Mouse (Mus musculus) heart, embryonic 11.5 days (tissue): ENCODE measurements around the gene Fam83c. TPM values are rescaled to one million over a fixed set of nuclear protein-coding genes. Genes with fewer than 3 reads are reported as not detected.

Source experiments
- ATAC-seq: fragments of 200-750 bp; cut with Nextera tagmentation; replicated peaks from 2 replicates; pipeline ENCODE4 v1.8.0; 2017; ENCODE audit warnings: moderate library complexity; ENCODE audit not compliant: insufficient number of reproducible peaks, low FRiP score, low TSS enrichment
- H3K27ac ChIP-seq: fragments of 300-500 bp; sonication (generic); 2 replicates; pipeline ENCODE4 v1.5.1; 2014; ENCODE audit warnings: mild to moderate bottlenecking, low read depth, low read length
- H3K27me3 ChIP-seq: fragments of 300-500 bp; sonication (generic); 2 replicates; pipeline ENCODE4 v1.6.1; 2014; ENCODE audit warnings: mild to moderate bottlenecking, low read length, mixed read lengths; ENCODE audit not compliant: control insufficient read depth, insufficient read depth
- H3K36me3 ChIP-seq: fragments of 300-500 bp; sonication (generic); 2 replicates; pipeline ENCODE4 v1.6.1; 2014; ENCODE audit warnings: mild to moderate bottlenecking, low read length, moderate library complexity, mixed read lengths; ENCODE audit not compliant: control insufficient read depth, insufficient read depth
- H3K4me1 ChIP-seq: fragments of 300-500 bp; sonication (generic); 2 replicates; pipeline ENCODE4 v1.6.1; 2014; ENCODE audit warnings: low read length; ENCODE audit not compliant: control insufficient read depth, insufficient read depth
- H3K4me2 ChIP-seq: fragments of 300-500 bp; sonication (generic); 2 replicates; pipeline ENCODE4 v1.6.1; 2014; ENCODE audit warnings: mild to moderate bottlenecking, moderate library complexity
- H3K4me3 ChIP-seq: fragments of 300-500 bp; sonication (generic); 2 replicates; pipeline ENCODE4 v1.5.1; 2014; ENCODE audit warnings: low read depth, low read length
- H3K9ac ChIP-seq: fragments of 300-500 bp; sonication (generic); 2 replicates; pipeline ENCODE4 v1.6.1; 2014; ENCODE audit warnings: mild to moderate bottlenecking, low read depth, low read length, moderate library complexity
- H3K9me3 ChIP-seq: fragments of 300-500 bp; sonication (generic); replicated peaks from 2 replicates; pipeline ENCODE4 v1.6.1; 2016; ENCODE audit warnings: low read length; ENCODE audit not compliant: control insufficient read depth
- WGBS: fragments of 180-500 bp; shearing (Covaris S2); extraction: QIAGEN DNeasy Blood & Tissue Kit; methylation state at CpG from one replicate; pipeline ENCODE4 v1.1.7; 2014; ENCODE audit not compliant: insufficient replicate concordance; 5-methylcytosine and 5-hydroxymethylcytosine counted together
- polyA plus RNA-seq: library from polyadenylated mRNA; unstranded; fragments of >200 nt; fragmentation: Nextera tagmentation; extraction: Ambion mirVana; gene quantifications from 2 replicates; pipeline ENCODE4 v1.2.1, GENCODE M21; 2014

The Fam83c gene
- polyA plus RNA-seq, 1 experiment from 2014 or later, result 0.06 TPM

GRCm38 (mm10) chr2:155777688-155777985, 57.0 kb downstream of the Fam83c start:
- Histone ChIP-seq H3K4me1 (peaks cover 3% of the 10 kb centered on the region; the same call in 1 of the 2 replicates), H3K36me3 (no peaks in the 10 kb centered on the region)
- WGBS, result 77% methylated on average over 4 of the region's 4 CpGs

More at GRCm38 (mm10) chr2:155777688-155777985, 57.0 kb downstream of the Fam83c start:
- no peak overlapping the region for H3K4me3 ChIP-seq
- peaks cover 46% of the 10 kb centered on the region for H3K27me3 ChIP-seq
- no peak overlapping the region for H3K27ac ChIP-seq
- H3K9ac ChIP-seq, result no peak overlapping the region
- no peak overlapping the region for H3K4me2 ChIP-seq
- no peaks in the 10 kb centered on the region for H3K9me3 ChIP-seq
- no peak for ATAC-seq

Other genes with a start within 250 kb of the Fam83c start
- gene Gss, start 242.0 kb downstream of the Fam83c start, polyA plus RNA-seq, result 21.4 and 23.6 TPM in 2 replicates
- 13.0 and 13.6 TPM in 2 replicates for gene Myh7b, start 223.6 kb downstream of the Fam83c start, polyA plus RNA-seq
- 92.4 and 102 TPM in 2 replicates for gene Trpc4ap, start 142.5 kb downstream of the Fam83c start, polyA plus RNA-seq
- gene Edem2, start 105.4 kb downstream of the Fam83c start, polyA plus RNA-seq, result 28.6 and 28.8 TPM in 2 replicates
- gene Gm17581, start 99.0 kb downstream of the Fam83c start, polyA plus RNA-seq, result not detected in 2 replicates
- gene Procr, start 83.7 kb downstream of the Fam83c start, polyA plus RNA-seq, result 8.6 and 9.2 TPM in 2 replicates
- gene Mmp24, start 59.5 kb downstream of the Fam83c start, polyA plus RNA-seq, result 0.04 TPM in 1 of 2 replicates, not detected in the other
- gene BC029722, start 15.4 kb downstream of the Fam83c start, polyA plus RNA-seq, result 5.6 and 5.7 TPM in 2 replicates
- 138 and 148 TPM in 2 replicates for gene Eif6, start 7.9 kb downstream of the Fam83c start, polyA plus RNA-seq
- gene Uqcc1, start 95.5 kb upstream of the Fam83c start, polyA plus RNA-seq, result 86.7 and 118 TPM in 2 replicates
- gene Gm15557, start 105.9 kb upstream of the Fam83c start, polyA plus RNA-seq, result not detected in 2 replicates
- 0.36 and 0.63 TPM in 2 replicates for gene Gdf5, start 110.5 kb upstream of the Fam83c start, polyA plus RNA-seq
- 6.4 and 12.3 TPM in 2 replicates for gene Cep250, start 121.6 kb upstream of the Fam83c start, polyA plus RNA-seq
- 0.80 and 1.1 TPM in 2 replicates for gene 6430550D23Rik, start 173.1 kb upstream of the Fam83c start, polyA plus RNA-seq
- gene Ergic3, start 173.2 kb upstream of the Fam83c start, polyA plus RNA-seq, result 170 and 184 TPM in 2 replicates
- not detected in 2 replicates for gene Fer1l4, start 218.1 kb upstream of the Fam83c start, polyA plus RNA-seq
- gene Spag4, start 230.3 kb upstream of the Fam83c start, polyA plus RNA-seq, result 2.4 and 3.3 TPM in 2 replicates